Mouse (Mus musculus) embryo, embryonic 11 days (tissue): ENCODE measurements at regions not wholly inside any gene's neighbourhood (a gene's known extent, or its start where the extent isn't known, plus 50 kb on each side); places are given as distances from the start of the nearest gene placed in this dataset.
A peak's percentile ranks its signal among the peaks of the same experiment; 100 is the strongest.

Experiments used
- DNase-seq: peaks from one replicate; pipeline ENCODE4 v3.0.0-alpha.2; 2015

DNA sequence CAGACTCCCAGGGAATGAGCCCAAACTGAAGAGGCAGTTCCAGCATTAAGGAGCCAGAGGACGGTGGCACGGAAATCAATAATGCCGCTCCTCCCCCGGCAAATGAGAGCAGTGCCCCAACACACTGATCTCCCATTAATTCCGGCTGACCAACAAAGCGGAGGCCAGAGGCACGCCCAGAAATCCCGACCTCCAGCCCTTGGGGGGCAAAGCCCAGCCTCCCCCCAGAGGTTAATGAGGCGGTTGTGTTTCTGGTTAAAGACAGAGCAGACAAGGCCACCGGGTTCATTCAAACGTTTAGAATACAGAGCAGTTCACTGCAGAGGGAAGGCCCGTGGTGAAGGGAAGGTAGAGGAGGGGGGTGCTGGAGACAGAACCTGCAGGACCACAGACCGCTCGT is 149.9 kb upstream of the Tshz3 start:
- peak; percentile 51 for DNase-seq

DNA sequence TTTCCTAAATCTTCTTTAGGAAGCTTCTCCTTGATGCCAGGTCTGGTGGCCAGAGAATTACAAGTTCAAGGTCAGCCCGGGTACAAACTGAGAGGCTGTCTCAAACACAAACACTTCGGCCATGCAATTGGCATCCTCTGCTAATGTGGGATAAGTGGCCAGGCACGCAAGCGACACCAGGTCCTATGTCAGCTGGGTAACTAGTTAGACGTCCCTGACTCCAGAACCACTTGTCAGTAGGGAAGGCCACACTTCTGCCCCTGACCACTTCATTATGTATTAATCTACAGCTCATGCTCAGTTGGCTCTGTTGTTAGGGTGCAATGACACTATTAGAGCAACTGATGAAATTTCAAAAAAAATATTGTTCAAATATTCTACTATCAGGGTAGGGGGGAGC is 149.5 kb upstream of the Tshz3 start:
- no peak for DNase-seq

DNA sequence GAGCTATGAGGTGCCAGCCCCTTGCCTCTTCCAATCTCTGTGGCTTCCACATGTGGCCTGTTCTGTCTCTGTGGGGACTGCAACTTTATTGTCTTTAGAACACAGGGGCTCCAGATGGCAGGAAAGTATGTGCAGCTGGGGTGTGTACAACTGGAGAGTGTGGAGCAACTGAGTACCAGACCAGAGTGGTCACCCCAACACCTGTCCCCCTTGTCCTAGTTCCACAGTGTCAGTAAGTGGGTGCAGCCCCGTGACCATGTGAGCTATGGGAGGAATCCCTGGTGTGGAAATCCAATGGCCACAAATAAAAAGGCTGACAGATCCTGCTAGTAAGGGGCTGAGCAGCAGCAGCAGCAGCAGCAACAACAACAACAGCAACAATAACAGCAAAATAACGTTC is 126.9 kb upstream of the Tshz3 start:
- no peak for DNase-seq

DNA sequence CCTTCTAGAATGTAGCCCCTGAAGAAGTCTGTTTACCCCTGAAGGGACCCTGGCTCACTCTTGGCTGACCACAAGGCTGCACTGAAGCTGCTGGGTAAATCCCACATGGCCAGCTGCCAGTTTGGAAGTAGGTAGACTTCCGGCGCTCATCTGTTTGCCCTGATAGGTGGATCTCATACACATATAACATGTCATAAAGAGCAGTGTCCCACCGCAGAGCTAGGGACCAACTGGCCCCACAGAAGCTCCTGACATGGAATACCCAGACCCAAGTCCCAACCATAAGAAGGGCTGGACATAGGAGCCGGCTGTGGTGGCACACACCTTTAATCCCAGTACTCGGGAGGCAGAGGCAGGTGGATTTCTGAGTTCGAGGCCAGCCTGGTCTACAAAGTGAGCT is 115.8 kb upstream of the Tshz3 start:
- no peak for DNase-seq

DNA sequence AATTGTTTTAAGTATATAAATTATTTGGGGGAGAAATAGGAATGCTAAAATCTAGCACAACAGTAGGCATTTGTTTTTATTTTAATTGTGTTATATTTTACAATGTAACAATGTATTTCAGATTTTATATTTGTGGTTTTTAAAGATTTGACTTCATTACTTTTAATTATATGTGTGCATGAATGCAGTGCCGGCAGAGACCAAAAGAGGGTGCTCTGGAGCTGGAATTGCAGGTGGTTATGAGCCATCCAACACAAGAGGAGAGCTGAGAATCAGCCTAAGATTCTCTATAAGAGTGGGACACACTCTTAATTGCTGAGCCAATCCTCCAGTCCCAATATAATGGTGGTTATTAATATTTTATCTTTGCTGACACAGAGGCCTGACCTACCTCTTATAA is 112.9 kb upstream of the Tshz3 start:
- DNase-seq, result no peak

DNA sequence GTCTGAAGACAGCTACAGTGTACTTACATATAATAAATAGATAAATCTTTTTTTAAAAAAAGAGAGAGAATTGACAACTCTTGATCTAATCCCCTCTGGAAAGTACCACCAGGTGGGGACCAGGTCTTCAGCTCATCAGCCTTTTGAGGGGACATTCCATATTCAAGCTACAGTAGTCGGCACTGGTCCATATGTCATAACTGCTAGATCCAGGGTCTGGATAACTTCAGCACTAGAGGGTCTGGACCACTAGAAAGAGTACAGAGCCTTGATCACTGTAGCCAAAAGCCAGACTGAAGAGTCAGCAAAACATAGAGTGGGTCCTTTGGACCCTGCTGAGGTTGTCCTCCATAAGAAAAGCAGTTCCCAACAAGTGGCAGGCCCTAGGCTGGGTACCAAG is 106.4 kb upstream of the Tshz3 start:
- DNase-seq, result no peak

DNA sequence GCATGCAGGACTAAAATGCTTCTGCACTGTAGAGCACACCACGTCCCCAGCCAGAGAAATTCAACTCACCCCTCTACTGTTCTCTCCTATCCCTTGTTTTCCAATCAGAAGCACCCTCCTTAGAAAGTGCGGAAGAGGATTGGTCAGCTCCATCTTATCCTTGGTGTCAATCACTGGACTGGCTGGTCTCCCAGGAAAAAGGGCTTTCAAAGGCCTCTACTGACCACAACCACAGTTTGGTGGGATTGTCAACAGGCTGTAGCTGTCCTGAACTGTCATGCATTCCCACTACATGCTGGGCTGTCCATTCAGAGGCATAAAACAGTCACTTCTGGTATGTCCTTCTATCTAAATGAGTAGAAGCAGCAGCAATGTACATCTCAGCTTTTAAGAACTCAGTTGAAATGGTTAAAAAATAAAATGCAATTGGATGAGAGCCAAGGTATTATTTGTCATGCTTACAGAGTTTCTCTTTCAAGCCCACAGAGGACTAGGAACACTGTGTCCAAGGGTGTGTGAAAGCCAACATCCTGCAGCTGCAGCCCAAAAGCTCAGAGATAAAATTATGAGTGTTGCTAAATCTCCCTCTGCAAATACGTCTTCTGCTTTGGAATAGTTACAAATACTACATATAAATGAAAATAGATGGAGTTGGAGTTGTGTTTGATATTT is 101.2 kb upstream of the Tshz3 start:
- DNase-seq, result no peak

DNA sequence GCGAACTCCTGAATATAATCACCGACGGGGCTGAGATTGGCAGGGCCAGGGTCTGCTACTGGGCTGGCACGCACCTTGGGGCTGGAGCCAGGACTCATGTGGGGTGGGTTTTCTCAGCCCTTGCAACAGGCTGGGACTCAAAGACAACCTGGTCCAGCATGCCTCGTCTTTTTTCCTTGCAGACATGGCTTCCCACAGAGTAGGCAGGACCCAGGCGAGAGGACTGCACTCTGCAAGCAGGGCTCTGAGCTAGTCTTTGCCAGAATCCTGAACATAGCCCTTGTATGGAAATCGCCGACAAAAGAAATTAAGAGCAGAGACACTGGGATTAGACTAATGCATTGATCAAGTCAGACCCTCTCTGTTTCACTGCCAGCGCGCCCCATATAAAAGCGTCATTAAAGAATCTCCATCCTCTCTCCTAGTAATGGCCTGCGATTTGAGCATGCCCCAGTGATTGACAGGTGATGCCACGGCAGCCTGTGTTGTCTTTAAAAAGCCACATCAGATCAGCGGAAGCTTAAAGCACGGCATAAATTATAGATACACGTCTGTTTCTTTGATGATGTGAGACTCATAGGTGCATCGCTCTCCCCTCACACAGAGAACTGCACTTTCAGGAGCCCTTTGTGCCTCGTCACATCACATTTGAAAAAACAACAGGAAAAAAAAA is 92.8 kb upstream of the Tshz3 start:
- DNase-seq, result no peak

DNA sequence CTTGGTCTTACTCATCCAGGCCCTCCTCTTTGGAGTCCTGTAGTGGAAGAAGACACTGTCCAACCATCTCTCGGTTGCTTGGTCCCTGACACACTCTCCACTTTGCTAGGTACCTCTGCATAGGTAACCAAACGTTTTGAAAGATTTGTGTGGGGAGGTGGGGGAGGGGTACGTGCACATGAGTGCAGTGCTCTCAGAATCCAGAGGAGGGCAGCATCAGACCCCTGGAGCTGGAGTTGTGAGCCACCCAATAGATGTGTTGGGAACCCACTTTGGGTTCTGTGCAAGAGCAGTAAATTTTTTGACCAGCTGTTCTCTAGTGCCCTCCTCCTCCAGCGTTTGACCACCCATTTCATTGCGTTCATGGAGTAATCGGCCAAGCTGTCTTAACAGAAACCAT is 77.7 kb upstream of the Tshz3 start:
- DNase-seq, result peak; percentile 20

DNA sequence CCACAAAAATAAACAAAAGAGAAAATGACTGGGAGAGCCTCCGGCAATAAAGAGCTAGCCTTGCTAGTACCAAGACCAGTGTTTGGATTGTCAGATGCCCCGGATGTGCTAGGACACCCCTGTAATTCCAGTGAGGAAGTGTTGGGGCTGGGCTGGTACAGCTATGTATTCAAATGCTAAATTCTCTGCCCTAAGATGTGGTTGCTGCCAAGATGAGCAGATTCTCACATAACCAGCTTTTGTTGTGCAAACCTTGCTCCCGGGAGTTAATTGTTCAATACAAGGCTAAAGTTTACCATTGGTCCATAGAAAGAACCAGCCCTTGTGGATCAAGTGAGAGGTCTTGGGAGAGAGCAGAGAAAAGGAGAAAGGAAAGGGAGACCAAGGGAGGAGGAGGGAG is 53.7 kb upstream of the Tshz3 start:
- DNase-seq, result no peak
